Mouse (Mus musculus) liver, embryonic 16.5 days (tissue): Measurements from ENCODE around the gene 2310039H08Rik. TPM values are rescaled to one million over a fixed set of nuclear protein-coding genes. Genes with fewer than 3 reads are reported as not detected.

Source experiments
- polyA plus RNA-seq: library from polyadenylated mRNA; unstranded; fragments of >200 nt; fragmentation: Nextera tagmentation; extraction: Ambion mirVana; gene quantifications from 2 replicates; pipeline ENCODE4 v1.2.1, GENCODE M21; 2015

Gene 2310039H08Rik
- polyA plus RNA-seq, 1 experiment from 2014 or later, result 56.1 TPM

Other genes with a start within 250 kb of the 2310039H08Rik start
- 0.60 and 0.76 TPM in 2 replicates for gene Cul9, start 226.2 kb upstream of the 2310039H08Rik start, polyA plus RNA-seq
- gene Srf, start 216.5 kb upstream of the 2310039H08Rik start, polyA plus RNA-seq, result 1.8 and 2.0 TPM in 2 replicates
- 8.4 and 9.4 TPM in 2 replicates for gene Ptk7, start 143.1 kb upstream of the 2310039H08Rik start, polyA plus RNA-seq
- 10.0 and 12.2 TPM in 2 replicates for gene Klc4, start 126.6 kb upstream of the 2310039H08Rik start, polyA plus RNA-seq
- 58.1 and 67.0 TPM in 2 replicates for gene Mrpl2, start 126.4 kb upstream of the 2310039H08Rik start, polyA plus RNA-seq
- gene Cul7, start 122.3 kb upstream of the 2310039H08Rik start, polyA plus RNA-seq, result 10.7 and 11.6 TPM in 2 replicates
- gene Rrp36, start 98.3 kb upstream of the 2310039H08Rik start, polyA plus RNA-seq, result 17.4 and 18.9 TPM in 2 replicates
- gene Mea1, start 93.8 kb upstream of the 2310039H08Rik start, polyA plus RNA-seq, result 50.1 and 50.6 TPM in 2 replicates
- gene Klhdc3, start 91.7 kb upstream of the 2310039H08Rik start, polyA plus RNA-seq, result 51.6 and 52.0 TPM in 2 replicates
- gene Ppp2r5d, start 67.5 kb upstream of the 2310039H08Rik start, polyA plus RNA-seq, result 25.5 and 28.7 TPM in 2 replicates
- 8.1 and 10.4 TPM in 2 replicates for gene Pex6, start 61.2 kb upstream of the 2310039H08Rik start, polyA plus RNA-seq
- gene Gnmt, start 43.5 kb upstream of the 2310039H08Rik start, polyA plus RNA-seq, result 112 and 152 TPM in 2 replicates
- gene Cnpy3, start 20.4 kb upstream of the 2310039H08Rik start, polyA plus RNA-seq, result 24.7 TPM in 2 replicates
- gene Ptcra, start 8.9 kb upstream of the 2310039H08Rik start, polyA plus RNA-seq, result 0.13 and 0.16 TPM in 2 replicates
- 68.9 and 72.2 TPM in 2 replicates for gene Rpl7l1, start 10.0 kb downstream of the 2310039H08Rik start, polyA plus RNA-seq
- gene Bicral, start 85.8 kb downstream of the 2310039H08Rik start, polyA plus RNA-seq, result 2.4 and 2.5 TPM in 2 replicates
- gene Tbcc, start 118.0 kb downstream of the 2310039H08Rik start, polyA plus RNA-seq, result 15.5 and 16.3 TPM in 2 replicates
- not detected in 2 replicates for gene Prph2, start 137.8 kb downstream of the 2310039H08Rik start, polyA plus RNA-seq
- gene Ubr2, start 237.9 kb downstream of the 2310039H08Rik start, polyA plus RNA-seq, result 8.6 and 9.5 TPM in 2 replicates